Mouse (Mus musculus) embryo, embryonic 10.5 days (tissue): ENCODE measurements around the gene Hectd1.
A peak's percentile ranks its signal among the peaks of the same experiment; 100 is the strongest.

Experiments used
- DNase-seq: peaks from one replicate; pipeline ENCODE4 v3.0.0-alpha.2; 2015; ENCODE audit warnings: low spot score

Gene Hectd1

DNA sequence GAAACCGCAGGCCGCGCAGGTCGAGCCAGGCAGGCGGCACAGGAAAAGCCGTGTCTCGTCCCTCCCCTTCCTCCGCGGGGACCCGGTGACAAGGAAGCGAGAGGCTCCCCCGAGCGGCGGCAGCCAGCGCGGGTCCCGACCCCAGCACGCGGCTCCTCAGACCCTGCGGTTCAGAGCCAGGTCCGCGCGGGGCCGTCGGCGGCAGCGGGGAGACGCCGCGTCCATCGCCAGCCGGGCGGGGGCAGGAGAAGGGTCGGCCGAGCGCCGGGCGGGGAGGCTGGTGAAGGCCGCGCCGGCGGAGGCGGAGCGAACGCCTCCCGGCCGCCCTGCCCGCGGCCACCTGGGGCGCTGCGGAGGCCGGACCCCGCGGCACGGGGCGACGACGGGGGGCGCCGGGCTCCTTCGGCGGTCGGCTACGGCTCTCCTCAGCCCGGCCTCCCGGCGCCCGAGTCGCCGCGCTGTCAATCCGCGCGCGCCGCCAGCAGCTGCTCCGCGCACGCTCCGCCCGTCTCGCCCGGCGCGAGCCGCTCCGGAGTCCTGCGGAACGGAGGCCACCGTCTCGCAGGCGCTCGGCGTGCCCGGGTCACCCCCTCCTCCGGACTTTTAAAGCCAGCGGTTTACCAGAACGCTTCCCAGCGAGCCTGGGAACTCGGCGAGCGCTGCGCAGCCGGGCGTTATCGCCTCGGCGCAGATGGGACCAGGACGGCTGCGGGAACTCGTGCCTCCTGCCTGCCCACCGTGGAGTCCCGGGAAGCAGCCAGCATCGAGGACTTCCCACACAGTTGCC, at the start of gene Hectd1:
Gene Hectd1, minus strand, starts transcription at position 247 of the 787 bp plus-strand sequence.
- DNase-seq, result peak; percentile 88

DNA sequence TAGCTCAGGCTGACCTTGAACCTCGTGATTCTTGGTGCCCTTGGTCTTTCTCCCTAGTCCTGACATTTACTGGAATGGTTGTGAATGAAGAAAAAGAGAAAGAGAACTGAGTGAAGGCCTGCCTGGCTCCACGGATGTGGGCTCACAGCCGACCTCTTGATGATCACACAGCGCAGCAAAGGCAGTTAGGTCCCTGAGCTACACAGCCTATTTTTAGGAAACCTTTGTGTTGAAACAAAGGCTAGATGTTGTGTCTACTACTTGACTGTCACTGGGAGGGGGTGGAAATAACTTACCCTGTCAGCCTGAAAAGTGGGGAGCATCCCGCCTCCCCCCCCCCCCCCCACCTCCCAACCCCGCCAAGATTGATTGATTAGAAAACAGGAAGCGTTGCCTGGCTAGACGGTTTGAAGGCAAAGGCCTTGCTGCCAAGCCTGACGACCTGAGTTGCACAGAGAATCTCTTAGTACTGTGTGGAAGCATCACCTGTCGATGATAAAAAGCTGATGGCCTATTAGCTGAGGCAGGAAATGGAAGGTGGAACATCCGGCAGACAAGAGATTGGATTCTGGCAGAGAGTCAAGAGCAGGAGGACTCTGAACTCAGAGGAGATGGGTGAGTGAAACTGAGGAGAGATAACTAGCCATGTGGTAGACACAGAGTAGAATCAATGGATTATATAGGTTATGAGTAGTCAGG, 42.3 kb upstream of the Hectd1 start:
- no peak for DNase-seq

DNA sequence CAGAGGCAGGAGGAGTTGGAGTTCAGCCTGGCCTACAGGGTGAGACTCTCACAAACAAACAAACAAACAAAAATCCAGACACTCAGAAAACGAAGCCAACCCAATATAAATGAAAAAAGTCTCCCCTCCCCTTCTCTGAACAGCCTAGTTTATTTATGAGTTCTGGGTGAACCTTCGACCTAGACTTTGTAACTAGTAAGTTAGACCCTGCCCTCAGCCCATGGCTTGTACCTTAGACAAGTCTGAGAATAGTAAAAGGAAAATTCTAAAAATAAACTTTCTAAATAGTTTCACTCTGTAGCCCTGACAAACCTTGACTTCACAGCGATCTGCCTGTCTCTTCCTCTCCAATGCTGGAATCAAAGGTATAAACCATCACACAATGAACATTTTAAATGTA, 40.2 kb upstream of the Hectd1 start:
- DNase-seq, result no peak

DNA sequence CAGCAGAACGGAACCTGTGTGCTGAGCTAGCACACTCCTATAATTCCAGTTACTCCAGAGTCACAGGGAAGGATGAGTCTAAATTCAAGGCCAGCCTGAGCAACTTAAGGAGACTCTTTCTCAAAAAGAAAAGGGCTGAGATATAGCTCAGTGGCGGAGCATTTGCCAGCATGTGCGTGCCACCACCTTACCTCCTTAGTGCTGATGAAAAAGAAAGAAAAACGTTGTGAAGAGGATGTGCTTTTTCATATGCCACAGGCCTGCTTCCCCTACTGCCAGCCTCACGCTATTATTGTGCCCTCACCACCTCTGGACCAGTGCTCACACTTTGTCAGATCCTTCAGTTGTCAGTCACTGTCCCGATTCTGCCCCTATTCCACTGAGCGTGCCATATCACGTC, 37.7 kb upstream of the Hectd1 start:
- DNase-seq, result no peak

DNA sequence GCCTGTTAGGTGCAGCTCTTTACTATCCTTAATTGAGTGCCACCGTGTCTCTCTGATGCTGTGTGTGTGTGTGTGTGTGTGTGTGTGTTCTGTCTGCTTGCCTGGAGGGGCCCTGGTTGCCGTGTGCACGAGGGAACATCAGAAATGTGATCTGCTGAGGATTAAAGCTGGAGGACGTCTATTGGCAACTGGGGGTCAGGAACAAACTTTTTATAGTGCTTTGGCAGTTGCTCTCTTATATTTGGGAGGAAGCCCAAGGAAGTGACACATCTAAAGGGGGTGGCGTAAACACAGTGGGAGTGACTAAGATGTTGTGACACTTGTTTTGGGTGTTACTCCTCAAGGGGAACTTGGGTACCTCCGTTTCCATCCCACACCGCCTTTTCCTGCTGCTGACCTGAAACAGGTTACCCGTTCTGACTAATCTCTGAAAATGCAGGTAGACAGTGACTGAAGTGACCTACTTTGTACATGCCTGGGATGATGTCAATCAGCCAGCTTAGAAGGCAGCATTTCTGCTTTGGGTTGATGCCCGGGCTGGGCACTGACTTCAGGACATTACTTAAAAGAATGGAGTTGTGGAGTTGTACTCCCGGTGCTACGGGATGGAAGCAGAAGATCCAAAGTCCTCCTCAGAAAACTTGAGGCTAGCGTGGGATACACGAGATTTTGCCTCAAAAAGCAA, 37.0 kb upstream of the Hectd1 start:
- no peak for DNase-seq

DNA sequence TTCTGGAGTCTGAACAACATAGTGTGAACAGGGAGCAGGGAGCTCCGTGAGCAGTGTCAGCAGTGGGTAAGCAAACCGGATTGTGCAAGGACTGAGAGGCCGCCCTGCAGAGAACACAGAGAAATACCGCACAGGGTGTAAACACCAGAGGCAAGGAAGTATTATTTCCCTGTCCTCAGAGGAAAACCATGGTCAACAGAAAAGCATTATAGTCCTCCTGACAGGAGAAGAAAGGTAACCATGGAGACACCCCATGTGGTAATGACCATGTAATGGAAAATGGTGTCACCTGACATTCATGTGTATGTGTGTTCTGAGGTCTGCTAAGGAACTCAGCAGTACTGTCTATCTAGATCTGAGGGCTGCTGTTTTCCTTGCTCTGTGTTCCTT, 36.4 kb upstream of the Hectd1 start:
- DNase-seq, result peak; percentile 69

DNA sequence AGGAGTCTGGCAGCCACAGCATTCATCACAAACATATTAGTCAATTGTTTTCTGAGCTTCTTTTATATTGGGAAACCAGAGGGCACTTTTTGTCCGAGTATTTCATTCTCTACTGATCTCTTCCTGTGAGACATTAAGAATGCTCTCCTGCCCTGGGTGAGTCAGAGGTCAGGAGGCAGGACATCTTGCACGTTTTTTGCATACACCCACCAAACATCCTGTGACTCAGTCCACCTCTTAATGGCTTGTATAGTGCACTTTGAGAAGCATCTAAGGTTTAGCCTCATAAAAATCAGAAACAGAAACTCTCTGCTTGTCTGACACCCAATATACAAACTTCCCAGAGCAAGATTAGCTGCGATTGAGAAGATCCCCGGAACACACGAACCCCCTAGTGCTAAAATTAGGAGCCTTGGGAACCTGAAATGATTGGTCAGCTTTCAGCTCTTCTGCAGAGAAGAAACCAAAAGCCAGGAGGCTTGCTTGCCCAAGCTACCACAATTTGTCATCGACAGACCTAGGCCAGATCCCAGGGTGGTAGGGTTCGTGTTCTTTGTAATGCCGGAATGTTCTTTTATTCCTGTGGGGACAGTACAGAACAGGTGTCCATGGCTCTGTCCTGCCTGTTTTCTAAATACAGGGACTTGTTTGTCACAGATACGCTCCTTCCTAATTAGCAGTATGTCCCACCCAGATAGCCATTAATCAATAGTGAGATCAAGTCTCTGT, 35.9 kb upstream of the Hectd1 start:
- no peak for DNase-seq

DNA sequence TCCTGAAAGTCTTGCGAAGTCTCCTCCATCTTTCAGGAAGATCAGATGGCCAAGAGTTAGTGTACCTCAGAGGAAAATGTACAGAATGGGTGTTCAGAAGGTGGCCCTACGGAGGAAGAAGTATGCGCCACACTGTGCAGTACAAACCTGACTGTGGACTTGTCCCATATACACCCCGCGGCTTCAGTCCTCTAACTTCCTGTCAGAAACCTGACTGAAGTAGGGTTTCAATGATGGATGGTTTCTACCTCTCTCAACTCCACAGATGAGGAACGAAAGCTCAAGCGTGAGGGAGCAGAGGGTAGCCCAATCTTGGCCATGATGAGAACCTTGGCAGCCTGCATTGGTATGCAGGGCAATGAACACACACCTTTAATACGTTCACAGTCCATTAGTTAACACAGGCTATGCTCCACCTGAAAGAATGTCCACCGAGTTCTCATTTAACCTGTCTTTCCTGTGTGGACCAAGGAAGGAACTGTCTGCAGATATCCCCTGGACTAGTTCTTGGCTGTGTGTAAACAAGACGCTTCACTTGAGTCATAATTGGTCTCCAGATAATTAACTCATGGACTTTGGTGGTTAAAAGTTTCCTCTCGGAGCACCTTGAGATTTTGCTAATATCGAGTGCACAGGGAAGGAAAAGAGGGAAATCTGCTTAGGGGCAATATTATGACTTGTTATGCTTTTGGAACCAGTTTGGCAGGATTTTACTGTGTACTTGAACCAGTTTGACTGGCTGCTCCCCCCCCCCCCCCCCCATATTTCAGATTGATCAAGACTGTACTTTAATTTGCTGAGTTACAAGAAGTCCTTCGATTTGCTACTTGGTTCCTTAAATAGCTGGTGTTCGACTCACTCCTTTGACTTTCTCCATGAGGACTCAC, 34.0 kb upstream of the Hectd1 start:
- no peak for DNase-seq

DNA sequence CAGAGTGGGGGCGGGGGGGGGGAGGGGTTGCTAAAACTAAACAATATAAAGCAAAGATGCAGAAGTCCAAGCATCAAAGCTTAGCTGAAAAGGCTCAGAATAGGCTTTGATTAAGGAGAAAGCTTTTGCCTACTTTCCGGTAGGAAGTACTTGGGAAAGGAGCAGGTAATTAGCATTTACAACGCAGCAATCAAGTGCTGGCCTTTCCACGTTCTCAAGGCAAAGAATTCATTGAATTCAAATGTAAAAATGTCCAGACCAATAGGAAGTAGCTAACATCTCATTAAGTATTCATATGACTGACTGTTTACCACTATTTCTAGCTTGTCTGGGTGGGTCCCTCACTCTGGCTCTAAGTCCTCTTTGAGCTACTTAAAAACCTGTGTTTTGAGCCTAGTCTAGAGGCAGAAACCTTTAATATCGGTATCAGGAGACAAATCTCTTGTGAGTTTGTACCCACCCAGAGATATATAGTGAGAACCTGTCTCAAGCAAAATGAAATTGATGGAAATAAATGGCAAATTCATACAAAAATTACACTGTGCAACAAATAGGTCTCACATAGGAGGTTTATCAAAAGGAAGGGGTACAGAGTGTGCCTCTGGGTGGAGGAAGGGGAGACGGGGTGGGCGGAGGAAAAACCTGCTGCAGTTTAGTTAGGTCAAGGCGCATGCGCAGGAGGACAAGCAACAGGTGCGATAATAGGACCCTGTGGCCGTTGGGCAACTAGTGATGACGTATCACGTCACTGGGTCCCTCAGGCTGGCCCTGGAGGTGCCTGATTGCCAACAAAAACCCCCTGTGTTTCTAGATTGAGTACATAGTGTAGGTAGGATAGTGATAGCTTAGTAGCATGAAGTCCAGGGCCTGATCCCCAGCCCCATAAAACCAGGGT, 29.0 kb upstream of the Hectd1 start:
- no peak for DNase-seq

DNA sequence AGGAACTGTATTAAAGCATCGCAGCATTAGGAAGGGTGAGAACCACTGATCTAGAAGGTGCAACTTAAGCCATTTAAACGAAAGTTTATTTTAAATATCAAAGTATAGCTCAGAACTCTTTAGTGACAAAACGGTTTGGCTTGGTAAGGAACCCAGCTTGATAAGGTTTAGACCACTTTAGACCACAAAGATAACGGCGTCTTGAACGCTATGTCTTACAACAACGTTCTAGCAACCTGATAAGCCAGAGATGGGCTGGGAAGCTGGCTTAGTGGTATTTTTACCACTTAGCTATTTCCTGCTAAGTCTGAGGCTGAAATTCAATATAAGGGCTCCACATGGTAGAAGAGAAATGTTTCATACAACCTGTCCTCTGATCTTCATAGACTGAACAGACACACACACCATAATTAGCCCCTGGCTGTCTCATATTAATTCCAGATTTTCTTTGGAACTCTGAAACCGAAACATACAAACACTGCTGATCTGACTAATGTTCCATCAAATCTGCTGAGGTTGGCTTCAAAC, 27.5 kb upstream of the Hectd1 start:
- no peak for DNase-seq

DNA sequence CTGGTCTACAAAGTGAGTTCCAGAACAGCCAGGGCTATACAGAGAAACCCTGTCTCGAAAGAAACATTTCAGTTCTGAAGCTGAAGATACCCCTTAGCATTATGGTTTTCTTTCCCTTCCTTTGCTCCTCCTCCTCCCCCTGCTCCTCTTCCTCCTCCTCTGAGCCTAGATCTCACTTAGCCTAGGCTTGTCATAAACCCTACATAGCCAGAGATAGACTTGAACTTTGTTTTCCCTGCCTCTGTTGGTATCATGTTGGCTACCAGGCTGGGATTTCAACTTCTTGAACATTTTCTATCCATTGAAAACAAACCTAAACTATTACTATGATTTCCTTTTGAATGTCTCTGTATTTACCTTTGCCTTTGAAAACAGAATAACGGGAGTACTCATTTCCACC, 26.5 kb upstream of the Hectd1 start:
- DNase-seq, result no peak

DNA sequence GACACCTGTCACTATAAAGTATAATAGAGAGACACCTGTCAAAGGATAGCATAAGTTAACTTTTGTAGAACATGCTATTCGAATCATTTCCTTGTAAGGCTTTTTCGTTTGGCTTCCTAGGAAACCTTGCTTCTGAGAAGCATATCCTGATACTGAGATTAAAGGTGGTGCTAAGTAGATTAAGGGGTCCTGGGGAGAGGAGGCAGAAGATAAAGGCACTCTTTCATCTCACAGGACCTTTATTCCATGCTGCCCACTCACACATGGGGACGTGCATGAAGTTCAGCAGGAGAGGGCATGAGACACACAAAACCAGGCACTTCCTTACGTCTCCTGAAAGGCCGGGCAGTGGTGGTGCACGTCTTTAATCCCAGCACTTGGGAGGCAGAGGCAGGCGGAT, 26.1 kb upstream of the Hectd1 start:
- no peak for DNase-seq

DNA sequence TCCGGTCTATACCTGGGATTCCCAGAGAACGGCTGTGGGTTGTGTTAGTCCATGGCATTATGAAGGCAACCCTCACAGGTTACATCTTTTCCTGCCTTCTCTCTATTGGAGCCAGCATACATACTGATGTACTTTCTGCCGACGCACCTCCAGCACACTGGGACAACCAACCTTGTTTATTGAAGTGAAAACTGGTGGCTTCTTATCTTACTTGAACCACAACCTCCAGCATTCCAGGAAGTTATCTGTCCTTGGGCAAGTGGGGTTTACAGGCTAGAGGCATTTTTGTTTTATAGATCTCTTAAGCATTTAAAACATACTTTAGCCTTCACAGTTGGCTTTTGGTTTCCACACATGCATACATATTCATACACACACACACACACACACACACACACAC, 22.3 kb upstream of the Hectd1 start:
- no peak for DNase-seq

DNA sequence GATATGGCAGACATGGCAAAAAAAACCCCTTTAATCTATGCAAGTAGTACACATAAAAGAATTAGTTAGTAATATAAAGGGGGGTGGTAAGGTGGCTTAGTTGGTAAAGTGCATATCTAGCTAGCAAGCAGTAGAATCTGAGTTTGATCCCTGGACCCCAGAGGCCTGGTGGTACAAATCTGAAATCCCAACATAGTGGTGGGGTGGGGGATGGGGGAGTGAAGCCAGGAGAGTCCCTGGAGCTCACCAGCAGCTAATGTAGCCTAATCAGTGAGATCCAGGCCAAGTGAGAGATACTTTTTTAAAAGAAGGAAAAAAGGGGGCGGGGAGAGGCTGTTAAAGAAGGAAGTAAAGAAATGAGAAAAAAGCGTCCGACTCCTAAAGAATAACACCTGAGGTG, 21.8 kb upstream of the Hectd1 start:
- DNase-seq, result no peak

DNA sequence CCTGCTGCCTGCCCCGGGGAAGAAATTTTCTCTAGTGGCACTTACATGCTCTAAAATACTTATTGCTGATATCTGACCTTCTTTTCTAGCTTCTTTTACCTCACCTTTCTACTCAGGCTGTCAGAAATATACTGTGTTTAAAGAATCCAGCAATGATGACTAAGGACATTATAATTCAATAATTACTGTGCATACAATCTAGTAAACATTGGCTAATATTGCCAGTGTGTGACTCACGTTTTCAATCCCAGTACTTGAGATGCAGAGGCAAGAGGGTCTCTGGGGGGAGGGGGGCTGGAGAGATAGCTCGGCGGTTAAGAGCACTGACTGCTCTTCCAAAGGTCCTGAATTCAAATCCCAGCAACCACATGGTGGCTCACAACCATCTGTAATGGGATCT, 21.0 kb upstream of the Hectd1 start:
- DNase-seq, result no peak

DNA sequence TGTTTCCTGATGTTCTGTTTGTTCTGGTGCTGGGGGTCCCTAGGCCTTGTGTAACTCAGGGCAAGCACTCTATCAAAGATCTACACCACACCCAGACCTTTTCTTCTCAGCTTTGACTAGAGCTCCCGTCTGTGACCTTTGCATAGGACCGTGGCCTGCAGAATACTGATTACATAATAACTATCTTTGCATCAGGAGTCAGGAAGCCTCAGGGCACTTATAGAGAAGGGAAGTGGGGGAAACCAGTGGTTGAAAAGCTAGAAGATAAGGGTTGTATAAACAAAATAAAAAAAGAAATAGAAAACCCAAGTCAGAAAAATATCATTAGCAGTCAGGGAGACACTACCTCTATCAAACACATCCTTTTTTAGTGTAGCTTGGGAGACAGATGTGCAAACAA, 20.6 kb upstream of the Hectd1 start:
- no peak for DNase-seq

DNA sequence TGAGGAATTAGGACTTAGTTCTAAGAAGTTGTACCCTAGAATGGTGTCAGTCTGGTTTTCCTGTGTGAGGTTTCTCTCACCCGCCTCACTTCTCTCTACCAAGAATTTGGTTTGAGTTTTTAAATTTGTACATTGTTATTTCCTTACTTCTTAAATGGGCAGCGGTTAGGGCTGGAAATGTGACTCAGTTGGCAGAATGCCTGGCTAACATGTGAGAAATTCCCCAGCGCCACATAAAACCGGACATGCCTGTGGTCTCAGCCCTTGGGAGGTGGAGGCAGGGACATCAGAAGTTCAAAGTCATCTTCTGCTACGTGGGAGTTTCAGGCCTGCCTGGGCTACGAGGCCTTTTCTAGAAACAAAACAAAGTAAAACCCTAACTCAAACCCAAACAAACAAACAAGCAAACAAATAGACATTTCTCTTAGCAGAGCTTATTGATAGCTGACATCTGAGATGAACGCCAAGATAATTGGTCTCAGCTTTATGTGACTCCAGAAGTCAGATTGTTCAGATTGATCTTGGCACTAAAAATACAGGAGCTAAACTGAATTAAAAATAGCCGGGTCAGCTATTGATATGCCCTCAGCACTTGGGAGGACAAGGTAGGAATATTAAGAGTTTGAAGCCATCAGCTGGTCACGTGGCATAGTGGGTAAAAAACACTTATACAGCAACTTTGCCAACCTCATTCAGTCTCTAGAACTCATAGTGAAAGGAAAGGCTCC, 18.8 kb upstream of the Hectd1 start:
- DNase-seq, result no peak

DNA sequence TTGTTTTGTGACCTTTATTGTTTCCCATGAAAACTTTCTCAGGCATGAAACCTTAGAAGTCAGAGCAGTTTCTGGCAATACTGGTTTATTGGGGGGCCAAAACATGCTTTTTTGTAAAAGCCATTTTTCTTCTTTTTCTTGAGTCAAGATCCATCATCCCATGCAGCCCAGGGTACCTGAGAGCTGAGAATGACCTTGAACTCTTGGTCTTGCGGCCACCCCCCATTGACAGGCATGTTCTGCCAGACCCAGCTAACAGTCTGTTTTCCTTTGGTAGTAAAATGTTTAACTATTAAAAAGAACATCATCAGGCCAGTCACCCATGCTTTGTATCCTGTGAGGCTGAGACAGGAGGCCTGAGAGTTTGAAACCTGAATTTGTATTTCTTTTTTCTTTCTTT, 15.9 kb upstream of the Hectd1 start:
- no peak for DNase-seq

DNA sequence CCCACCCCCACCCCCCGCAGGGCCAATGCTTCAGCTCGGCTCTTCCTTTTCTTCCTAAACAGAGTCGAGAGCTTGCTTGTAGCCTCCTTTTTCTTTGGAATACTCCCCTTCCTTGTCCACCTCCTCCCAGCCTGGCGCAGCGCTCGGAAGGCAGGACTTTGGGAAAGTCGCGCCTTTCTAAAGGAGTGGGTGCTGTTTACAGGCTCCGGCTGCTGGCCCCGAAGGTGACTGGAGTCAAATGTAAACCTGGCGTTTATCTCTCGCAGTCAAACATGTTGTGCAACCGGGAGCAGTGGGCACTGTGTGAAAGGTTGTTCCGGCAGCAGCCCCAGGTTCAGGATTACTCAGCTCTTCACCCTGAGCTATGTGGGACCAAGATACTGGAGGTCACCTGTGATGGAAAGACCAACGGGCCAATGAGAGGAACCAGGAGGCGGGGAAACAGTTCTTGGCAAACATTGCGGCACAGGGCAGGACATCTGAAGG, 15.5 kb upstream of the Hectd1 start:
- peak; percentile 97 for DNase-seq
